Mouse (Mus musculus): ENCODE measurements around the gene Olfr3.

The Olfr3 gene

DNA sequence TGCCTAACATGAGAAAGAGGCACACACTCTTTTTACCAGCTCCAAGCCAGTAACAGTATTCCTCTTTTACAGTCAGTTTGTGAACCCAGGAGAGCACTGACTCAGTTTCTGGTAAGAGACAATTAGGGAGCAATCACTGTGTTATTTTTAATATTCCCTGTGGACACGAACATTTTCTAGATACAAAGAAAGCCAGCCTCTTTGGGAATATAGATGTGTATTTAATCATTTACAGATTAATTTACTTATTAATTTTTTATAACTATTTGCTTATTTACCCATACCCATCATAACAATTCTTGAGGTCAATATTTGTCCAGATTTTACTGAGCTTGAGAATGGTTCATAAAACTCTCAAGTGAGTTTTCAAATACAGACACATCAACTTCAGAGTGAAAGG, at the start of gene Olfr3:
Gene Olfr3, minus strand, starts transcription at position 101 of the 400 bp plus-strand sequence.
- DNase-seq (ENCODE audit: low spot score in 2 of 2) = no peak

DNA sequence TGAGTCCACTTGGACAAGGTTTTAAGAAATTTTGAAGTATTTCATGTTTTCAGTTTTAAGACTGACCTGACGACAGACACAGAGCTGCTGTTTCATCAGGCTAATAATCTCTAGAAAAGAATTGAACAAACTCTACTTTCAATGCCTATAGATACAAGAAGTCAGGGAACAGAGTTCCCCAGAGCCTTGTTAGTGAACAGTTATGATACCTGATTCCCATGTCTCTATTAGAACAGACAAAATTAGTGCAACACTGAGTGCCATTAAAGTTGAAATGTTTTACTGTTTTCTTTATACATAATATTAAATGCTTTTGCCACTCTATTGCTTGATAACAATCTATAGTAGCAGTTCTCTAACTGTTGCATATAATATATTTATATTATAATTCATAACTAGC, 45.7 kb upstream of the Olfr3 start, which contains the start of gene Olfr351:
Gene Olfr351, minus strand, starts transcription at position 101 of the 400 bp plus-strand sequence.
- no peak for DNase-seq (ENCODE audit: low spot score in 2 of 2)

DNA sequence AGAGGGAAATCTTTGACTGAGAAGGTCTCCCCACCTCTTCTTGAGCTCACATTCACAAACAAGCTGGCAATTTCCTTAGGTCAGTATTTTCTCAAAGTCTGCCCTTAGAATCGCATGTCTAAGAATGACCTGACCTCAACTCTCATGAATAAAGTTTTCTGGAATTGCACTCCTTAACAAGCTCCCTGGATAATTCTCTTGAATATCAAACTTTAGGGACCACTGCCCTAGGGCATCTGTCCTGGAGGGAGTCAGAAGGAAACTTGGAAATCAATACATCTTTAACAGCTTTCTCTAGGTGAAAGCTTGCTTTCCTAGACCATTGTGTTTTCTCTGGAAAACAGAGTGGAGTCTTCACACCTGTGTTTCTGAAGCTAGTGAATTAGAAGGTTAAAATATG, 29.2 kb upstream of the Olfr3 start, which contains the start of gene Olfr350:
Gene Olfr350, plus strand, starts transcription at position 301 of the 400 bp plus-strand sequence.
- no peak for DNase-seq (ENCODE audit: low spot score in 2 of 2)

DNA sequence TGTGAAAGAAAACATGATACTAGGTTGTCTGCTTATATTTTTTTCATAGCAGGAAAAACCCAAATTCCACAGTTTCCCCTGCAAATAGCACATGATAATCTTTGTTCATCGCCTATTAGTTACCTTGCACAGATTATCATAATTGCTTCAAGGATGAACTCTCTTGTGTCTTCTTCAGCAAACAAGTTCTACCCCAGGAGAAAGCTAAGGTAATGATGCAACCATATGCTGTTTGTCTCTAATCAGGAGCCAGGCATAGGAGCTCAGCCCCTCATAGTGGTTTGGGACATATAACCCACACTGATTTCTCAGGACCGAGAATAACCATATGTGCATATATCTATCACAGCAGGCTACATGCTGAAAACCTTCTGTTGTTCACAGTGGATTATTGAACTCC, 26.6 kb downstream of the Olfr3 start, which contains the start of gene Olfr50:
Gene Olfr50, plus strand, starts transcription at position 301 of the 400 bp plus-strand sequence.
- DNase-seq (ENCODE audit: low spot score in 2 of 2) = no peak

DNA sequence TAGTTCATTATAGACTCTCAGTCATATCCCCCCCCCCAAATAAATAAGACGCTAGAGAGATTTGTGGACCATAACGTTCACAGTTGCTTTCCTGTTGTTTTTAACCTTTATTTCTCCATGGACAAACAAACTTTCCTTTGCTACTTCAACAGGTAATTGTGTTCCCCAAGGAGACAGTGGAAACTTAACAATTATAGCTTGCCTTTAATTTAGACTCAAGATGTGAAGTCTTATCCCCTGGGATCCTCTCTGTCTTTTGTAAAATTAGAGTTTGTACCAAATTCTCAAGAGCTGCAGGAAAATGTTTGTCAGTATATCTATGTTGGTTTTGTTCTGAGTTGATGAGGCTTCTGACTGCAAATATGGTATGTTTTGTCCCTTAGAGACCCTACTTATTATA, 32.9 kb downstream of the Olfr3 start, which contains the start of gene Olfr348:
Gene Olfr348, plus strand, starts transcription at position 301 of the 400 bp plus-strand sequence.
- DNase-seq (ENCODE audit: low spot score in 2 of 2) = no peak
